ENCODE assay signal across 9 mouse cellular contexts in genomic region chr8:70862824-70863641, GRCm38 (mm10). TPM values are rescaled to one million over a fixed set of nuclear protein-coding genes. Genes with fewer than 3 reads are reported as not detected.
DNase-seq lines count a peak whose midpoint lies in the region; ATAC-seq and TF ChIP-seq lines count a peak whose summit lies in the region.
"Had no signal": no experiment of that assay in that cellular context is flagged by ENCODE, and none has a peak within 500 bp of the region (broad histone marks: within the 10 kb centered on the region; RNA-seq: fewer than 3 reads in every experiment).

TSS of gene Kcnn1 (minus strand) at chr8:70863258.

- H3K4me2 ChIP-seq in hindbrain, embryonic 14.5 days (replicated peaks) = peak within 1 kb of the TSS; percentile 79
- peak within 1 kb of the TSS; percentile 76 for H3K4me2 ChIP-seq in liver, embryonic 14.5 days (ENCODE audit: low read depth)

- H3K27me3 ChIP-seq in hindbrain, embryonic 14.5 days (ENCODE audit: control insufficient read depth, insufficient read depth, low read length) = no peaks in the 10 kb centered on the region
- H3K27me3 ChIP-seq in liver, embryonic 14.5 days (ENCODE audit: control insufficient read depth, insufficient read depth, low read length) = peaks cover 41% of the 10 kb centered on the region
- H3K27me3 ChIP-seq: Patski had no signal

- intact Hi-C loops in gastrocnemius, postnatal 14 days (cut with DNase I; ENCODE audit: low total_unique reads) = loop anchor here (2.0 kb wide), 1 partner anchor 14 kb away; no protein-coding TSS in a partner anchor

- under 1% methylated on average over 55 of the region's 55 CpGs for WGBS in hindbrain, embryonic 14.5 days
- WGBS in liver, embryonic 14.5 days (ENCODE audit: insufficient replicate concordance) = 2% methylated on average over 55 of the region's 55 CpGs

- H3K4me3 ChIP-seq in embryonic fibroblast, embryonic 13.5 days (ENCODE audit: insufficient read depth, low read length) = no peak within 1 kb of the TSS
- peak within 1 kb of the TSS; percentile 44 for H3K4me3 ChIP-seq in hindbrain, embryonic 14.5 days (replicated peaks; ENCODE audit: low read length)
- H3K4me3 ChIP-seq in liver, embryonic 14.5 days (ENCODE audit: insufficient read depth in 1 of 2, low read depth in 2 of 2, low read length in 2 of 2) = peak within 1 kb of the TSS in 1 of 2 experiments; percentile 21; a peak in 1 of 4 replicates

- peaks cover 5% of the 10 kb centered on the region; the same call in 1 of the 2 replicates for H3K36me3 ChIP-seq in hindbrain, embryonic 14.5 days (replicated peaks; ENCODE audit: control insufficient read depth, insufficient read depth)
- H3K36me3 ChIP-seq in liver, embryonic 14.5 days (replicated peaks; ENCODE audit: control insufficient read depth, insufficient read depth, low read depth) = no peaks in the 10 kb centered on the region

- no peak for TF ChIP-seq EP300 in liver, embryonic 14.5 days (IDR thresholded peaks at IDR 0.05; ENCODE audit: low read depth)

- H3K27ac ChIP-seq in embryonic fibroblast, embryonic 13.5 days (ENCODE audit: insufficient read depth, low read length) = no peak within 1 kb of the TSS
- H3K27ac ChIP-seq in hindbrain, embryonic 14.5 days = peak within 1 kb of the TSS; percentile 96
- H3K27ac ChIP-seq in liver, embryonic 14.5 days = no peak within 1 kb of the TSS

- DNase-seq in gastrocnemius, adult 18-20 months (ENCODE audit: low spot score) = no peak
- DNase-seq in gastrocnemius, postnatal 14 days = no peak
- DNase-seq in CD4-positive helper T cell, adult 2 months (ENCODE audit: low read depth, low spot score) = peak; percentile 41
- peak; percentile 34 for DNase-seq in hindbrain, embryonic 14.5 days (ENCODE audit: low spot score)
- DNase-seq in liver, embryonic 14.5 days (ENCODE audit: low read depth in 3 of 3, low spot score in 3 of 3) = no peak
- DNase-seq in adrenal gland, postnatal 14 days = no peak
- DNase-seq in ovary, postnatal 14 days (ENCODE audit: low spot score) = no peak

- TF ChIP-seq CTCF in embryonic fibroblast, embryonic 13.5 days (IDR thresholded peaks at IDR 0.05; ENCODE audit: borderline replicate concordance, insufficient read depth, low read length) = 0 out of 2 replicates have a peak, but pooled peaks have one; percentile 4
- TF ChIP-seq CTCF in liver, embryonic 14.5 days (IDR thresholded peaks at IDR 0.05; ENCODE audit: low read depth) = 0 out of 2 replicates have a peak, but pooled peaks have one; percentile 3

- H3K9ac ChIP-seq in hindbrain, embryonic 14.5 days = peak within 1 kb of the TSS; percentile 75
- H3K9ac ChIP-seq in liver, embryonic 14.5 days (replicated peaks) = no peak within 1 kb of the TSS

- no peak for ATAC-seq in hindbrain, embryonic 14.5 days (ENCODE audit: low FRiP score)
- no peak for ATAC-seq in liver, embryonic 14.5 days (ENCODE audit: insufficient read depth)
- ATAC-seq: Patski had no signal

- no peak for TF ChIP-seq POLR2A in embryonic fibroblast, embryonic 13.5 days (IDR thresholded peaks at IDR 0.05; ENCODE audit: low read depth, low read length)

- no peaks in the 10 kb centered on the region for H3K9me3 ChIP-seq in hindbrain, embryonic 14.5 days (ENCODE audit: control insufficient read depth, low read length)
- no peaks in the 10 kb centered on the region for H3K9me3 ChIP-seq in liver, embryonic 14.5 days (ENCODE audit: control insufficient read depth, low read length)

- H3K4me1 ChIP-seq in embryonic fibroblast, embryonic 13.5 days (ENCODE audit: control insufficient read depth, insufficient read depth, low read length) = no peaks in the 10 kb centered on the region
- peaks cover 42% of the 10 kb centered on the region for H3K4me1 ChIP-seq in hindbrain, embryonic 14.5 days (replicated peaks; ENCODE audit: control insufficient read depth, insufficient read depth, low read length)
- peaks cover 8 to 12% of the 10 kb centered on the region in 2 experiments; a peak in 3 of 4 replicates for H3K4me1 ChIP-seq in liver, embryonic 14.5 days (replicated peaks; ENCODE audit: control insufficient read depth in 2 of 2, insufficient read depth in 2 of 2, low read length in 1 of 2)

RNA-seq across cellular contexts. Expression of gene Kcnn1, which starts in this region (rescaled TPM):
- total RNA-seq in gastrocnemius, adult 18-20 months (2021) = 10 to 100 TPM; 18.2 to 21.1 TPM
- total RNA-seq in gastrocnemius, postnatal 14 days (2021) = 1 to 10 TPM; 5.4 to 6.6 TPM
- 1.7 and 2.7 TPM in 2 replicates for polyA plus RNA-seq in embryonic fibroblast, embryonic 13.5 days (2011; ENCODE audit: insufficient read length, low read depth, missing spikeins)
- polyA plus RNA-seq in hindbrain, embryonic 14.5 days (2014; fragmentation: Nextera tagmentation; extraction: Ambion mirVana) = 10.0 and 14.3 TPM in 2 replicates
- polyA plus RNA-seq in liver, embryonic 14.5 days (2012; rRNA removed) = 0.27 and 0.34 TPM in 2 replicates
- 0.08 and 0.17 TPM in 2 replicates for polyA plus RNA-seq in liver, embryonic 14.5 days (2014; fragmentation: Nextera tagmentation; extraction: Ambion mirVana)
- 2.9 and 3.8 TPM in 2 replicates for total RNA-seq in adrenal gland, postnatal 14 days (2021)

Comparison
In these comparisons a context has a peak if more than half of its experiments do, and no peak if none do; other contexts are left out.
1. DNase-seq: peak in CD4-positive helper T cell, adult 2 months (single experiment) and hindbrain, embryonic 14.5 days (single experiment); none in gastrocnemius, adult 18-20 months (single experiment), gastrocnemius, postnatal 14 days (single experiment), liver, embryonic 14.5 days (0 of 3), adrenal gland, postnatal 14 days (single experiment) and ovary, postnatal 14 days (single experiment).